Mouse (Mus musculus): ENCODE data around the gene Crebzf. TPM values are rescaled to one million over a fixed set of nuclear protein-coding genes. Genes with fewer than 3 reads are reported as not detected.
A peak's percentile ranks its signal among the peaks of the same experiment; 100 is the strongest.

Crebzf gene
- 10 to 100 TPM; 34.4 to 37.6 TPM for total RNA-seq (2021)

DNA sequence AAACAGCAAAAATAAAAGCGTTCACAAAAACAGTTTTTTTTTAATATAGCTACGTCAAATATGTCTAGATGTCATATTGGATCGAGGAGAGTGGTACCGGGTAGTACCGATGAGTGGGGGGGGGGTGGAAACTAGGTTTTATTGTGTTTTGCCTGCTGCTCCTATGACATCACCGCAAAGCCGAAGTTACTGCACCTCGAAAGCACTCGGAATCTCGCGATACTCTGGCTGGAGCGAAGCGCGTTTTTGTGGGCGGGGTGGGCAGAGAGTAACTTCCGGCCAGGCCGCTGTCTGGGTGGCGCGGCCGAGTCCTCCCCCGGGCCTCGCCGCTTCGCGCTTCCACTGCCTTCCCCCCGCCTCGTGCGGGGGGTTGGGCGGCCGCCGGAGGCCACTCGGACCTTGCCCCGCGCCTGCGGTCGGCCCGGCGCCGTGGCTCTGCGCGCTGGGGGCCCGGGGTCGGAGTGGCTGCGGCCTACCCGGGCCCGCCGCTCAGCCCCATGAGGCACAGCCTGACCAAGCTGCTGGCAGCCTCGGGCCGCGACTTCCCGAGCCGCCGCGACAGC is at the start of gene Crebzf:
Gene Crebzf, plus strand, starts transcription at position 212 of the 563 bp plus-strand sequence.
- DNase-seq: peak; percentile 97

DNA sequence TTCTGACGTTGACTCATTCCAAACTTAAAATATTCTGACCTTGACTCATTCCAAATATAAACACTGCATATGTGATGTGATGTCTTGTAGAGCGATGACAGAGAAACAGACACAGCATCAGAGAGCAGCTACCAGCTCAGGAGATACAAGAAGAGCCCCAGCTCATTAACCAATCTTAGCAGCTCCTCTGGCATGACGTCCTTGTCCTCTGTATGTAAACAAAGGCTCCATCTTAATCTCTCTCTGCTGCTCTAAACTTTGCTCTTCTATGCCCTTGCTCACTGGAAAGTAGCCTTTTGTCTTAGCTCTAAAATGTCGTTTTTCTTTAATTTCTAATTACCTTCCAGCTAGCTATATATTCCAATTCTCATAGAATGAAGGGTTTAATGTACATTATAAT is 47.5 kb upstream of the Crebzf start:
- DNase-seq: no peak

DNA sequence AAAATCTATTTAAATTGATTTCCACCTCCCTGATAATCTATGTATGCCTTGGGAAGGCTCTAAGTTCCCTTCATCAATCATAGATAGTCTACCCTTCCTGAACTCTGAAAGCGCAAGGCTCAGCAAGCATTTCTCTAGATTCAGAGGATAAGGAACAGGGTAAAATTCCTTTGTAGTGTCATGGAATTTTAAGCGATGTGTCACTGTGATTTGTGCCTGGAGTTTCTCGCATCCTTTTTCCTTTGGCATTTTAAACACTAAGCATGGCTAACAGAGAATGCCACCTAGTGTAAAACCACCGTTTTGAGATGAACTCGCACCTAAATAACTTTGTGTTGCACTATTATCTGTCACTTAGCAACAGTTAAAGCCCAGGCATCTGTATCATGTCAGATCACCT is 46.6 kb upstream of the Crebzf start:
- DNase-seq: no peak

DNA sequence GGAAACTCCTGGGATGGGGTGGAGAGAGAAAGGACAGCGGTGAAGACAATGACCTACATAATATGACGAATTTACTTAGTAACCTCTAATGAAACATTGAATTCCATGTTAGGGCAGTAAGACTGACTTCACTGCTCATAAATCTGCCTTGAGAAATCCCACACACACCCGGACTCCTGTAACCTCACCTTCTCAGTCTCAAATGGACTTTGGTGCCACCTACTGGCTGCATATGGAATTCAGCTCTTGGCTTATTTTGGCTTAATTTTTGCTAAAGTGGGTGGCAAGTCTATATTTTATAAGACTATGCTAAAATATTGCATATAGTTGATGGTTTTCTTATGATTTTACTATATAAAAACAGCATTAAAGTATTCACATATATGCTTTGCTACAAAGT is 32.6 kb upstream of the Crebzf start:
- peak; percentile 81 for DNase-seq

DNA sequence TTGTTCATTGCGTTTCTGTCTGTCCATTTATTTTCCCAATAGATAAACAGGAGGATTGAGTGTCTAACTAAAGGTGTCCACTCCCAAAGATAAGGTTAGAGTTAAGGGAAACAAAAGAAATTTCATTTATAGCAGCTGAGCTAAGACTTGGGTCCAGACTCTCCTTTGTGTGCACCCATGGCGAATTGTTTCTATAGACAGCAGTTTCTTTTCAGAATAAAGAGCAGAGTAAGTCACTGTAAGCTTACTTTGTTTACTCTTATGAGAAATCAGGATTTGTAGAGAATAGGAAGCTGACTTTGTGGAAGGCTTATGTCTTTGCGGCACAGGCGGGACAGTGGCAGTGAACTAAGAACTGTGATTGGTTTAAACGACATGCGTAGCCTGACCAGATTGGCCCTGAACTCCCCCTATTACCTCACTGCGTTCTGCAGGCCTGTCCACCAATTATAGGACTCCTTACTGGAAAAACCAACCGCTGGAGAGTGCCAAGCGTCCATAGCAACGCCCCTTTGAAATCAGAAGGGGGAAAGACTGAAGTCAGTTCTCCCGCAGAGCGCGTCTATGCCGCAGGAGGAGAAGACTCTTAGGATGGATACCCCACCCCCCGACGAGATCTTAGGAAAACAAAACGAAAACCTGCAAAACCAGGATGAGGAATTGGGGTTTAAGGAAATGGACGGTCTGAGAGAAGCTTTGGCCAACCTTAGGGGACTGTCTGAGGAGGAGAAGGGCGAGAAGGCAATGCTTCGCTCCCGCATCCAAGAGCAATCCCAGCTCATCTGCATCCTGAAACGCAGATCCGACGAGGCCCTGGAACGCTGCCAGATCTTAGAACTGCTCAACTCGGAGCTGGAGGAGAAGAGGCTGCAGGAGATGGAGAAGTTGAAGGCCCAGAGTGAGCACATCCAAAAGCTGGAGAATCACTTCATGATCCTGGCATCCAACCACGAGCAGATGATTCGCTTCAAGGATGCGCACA is 16.2 kb upstream of the Crebzf start, which contains the start of gene Ccdc89:
Gene Ccdc89, plus strand, starts transcription at position 558 of the 982 bp plus-strand sequence.
- DNase-seq: peak; percentile 83

DNA sequence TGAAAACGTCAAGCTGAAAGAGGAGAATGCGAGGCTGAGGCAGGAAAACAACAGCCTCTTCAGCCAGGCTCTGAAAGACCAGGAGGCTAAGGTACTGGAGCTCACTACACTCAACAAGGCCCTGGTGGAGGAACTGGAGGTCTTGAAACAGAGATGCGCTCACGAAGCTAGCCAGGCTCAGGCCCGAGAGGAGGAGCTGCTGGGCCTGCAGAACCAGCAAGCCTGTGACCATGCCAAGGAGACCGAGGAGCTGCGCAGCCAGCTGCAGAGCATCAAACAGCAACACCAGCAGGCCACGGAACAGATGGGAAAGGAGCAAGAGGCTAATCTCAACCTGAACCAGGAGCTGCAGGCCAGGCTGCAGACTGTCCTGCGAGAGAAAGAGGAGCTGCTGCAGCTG is 15.5 kb upstream of the Crebzf start:
- peak; percentile 22 for DNase-seq

DNA sequence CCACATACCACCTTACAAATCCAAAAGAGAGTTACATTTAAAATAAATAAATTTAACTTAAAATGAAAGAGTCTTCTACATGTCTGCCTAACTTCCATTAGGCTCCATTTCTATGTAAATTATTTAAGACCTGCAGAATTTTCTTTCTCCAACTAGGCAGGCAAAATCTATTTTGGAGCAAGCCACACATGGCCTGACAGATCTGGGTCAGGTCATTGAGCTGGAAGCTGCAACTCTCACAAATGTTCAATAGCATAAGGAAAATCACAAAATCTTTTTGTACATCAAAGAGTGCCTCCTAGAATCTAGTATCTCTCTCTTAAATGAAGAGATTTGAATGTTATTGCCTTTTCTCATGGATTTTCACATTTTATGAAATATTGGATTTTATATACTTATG is 10.3 kb upstream of the Crebzf start:
- no peak for DNase-seq

DNA sequence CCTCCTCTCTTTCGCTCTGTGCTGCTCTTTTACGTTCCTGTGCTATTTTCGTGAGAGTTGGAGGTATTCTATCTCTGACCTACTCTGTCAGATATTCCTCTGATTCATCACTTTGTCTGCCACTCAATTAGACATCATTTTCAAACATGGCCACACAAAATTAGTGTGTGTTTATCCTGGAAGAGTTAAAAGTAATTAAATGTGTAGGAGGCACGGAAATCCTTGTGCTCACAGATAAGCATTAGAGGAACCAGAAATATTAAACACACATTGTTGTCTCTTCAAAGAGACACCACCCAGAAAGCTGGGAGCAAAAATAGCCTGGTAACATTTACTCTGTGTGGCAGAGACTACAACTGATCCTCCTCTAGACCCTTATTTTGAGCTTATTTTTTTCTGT is 2.5 kb upstream of the Crebzf start:
- DNase-seq: no peak

DNA sequence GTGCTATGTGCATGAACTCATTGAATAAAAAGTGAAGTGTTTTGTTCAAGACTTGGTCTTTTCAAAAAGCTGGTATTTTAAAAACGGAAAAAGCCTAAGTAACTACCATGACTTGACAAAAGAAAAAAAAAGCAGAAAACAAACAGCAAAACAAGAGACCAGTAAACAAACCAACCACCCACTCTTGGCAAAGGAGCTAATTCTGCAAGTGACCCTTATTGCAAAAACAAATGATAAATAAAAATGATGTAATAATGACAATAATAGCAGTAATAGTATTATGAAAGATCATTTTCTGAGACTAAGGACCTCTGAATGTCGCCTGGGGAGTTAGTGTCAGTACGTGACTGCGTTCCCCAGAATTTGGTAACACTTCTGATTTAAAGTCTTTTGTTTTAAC is 459 bp upstream of the Crebzf start:
- DNase-seq: no peak

DNA sequence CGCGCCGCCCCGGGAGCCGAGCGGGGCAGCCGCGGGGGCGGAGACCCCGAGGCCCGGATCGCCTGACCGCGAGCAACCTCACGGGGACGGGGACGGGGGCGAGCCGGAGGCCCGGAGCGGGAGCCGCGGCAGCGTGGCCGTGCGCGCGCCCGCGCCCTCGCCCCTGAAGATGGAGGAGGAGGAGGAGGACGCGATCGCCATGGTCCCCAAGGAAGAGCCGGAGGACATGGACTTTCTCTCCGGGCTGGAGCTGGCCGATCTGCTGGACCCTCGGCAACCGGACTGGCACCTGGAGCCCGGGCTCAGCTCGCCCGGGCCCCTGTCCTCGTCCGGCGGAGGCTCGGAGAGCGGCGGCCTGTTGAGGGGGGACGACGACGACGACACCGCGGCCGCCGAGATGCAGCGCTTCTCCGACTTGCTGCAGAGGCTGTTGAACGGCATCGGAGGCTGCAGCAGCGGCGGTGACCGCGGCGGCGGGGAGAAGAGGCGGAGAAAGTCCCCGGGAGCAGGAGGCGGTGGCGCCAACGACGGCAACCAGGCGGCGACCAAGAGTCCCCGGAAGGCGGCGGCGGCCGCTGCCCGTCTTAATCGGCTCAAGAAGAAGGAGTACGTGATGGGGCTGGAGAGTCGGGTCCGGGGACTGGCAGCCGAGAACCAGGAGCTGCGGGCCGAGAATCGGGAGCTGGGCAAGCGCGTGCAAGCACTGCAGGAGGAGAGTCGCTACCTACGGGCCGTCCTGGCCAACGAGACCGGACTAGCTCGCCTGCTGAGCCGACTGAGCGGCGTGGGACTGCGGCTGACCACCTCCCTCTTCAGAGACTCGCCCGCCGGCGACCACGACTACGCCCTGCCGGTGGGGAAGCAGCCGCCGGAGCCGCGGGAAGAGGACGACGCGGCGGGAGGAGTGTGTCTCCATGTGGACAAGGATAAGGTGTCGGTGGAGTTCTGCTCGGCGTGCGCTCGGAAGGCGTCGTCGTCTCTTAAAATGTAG is 867 bp downstream of the Crebzf start:
- peak; percentile 79 for DNase-seq

DNA sequence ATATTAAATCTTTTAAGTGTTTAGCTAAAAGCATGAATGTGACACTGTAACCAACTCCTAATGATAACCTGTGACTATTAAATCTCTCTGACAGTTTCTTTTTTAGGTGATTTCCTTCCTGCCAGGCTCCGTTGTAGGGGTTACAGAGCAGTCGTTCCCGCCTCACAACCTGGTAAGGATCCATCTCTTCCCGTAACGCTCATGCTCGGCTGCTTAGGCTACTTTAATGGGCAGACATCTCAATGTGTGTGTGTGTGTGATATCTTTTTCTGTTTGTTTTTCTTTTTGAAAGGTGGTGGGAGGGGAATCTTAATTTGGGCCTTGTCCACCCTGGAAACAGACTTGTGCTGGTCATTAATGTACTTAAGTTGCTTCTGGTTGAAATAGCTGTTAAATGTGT is 1.7 kb downstream of the Crebzf start:
- no peak for DNase-seq

DNA sequence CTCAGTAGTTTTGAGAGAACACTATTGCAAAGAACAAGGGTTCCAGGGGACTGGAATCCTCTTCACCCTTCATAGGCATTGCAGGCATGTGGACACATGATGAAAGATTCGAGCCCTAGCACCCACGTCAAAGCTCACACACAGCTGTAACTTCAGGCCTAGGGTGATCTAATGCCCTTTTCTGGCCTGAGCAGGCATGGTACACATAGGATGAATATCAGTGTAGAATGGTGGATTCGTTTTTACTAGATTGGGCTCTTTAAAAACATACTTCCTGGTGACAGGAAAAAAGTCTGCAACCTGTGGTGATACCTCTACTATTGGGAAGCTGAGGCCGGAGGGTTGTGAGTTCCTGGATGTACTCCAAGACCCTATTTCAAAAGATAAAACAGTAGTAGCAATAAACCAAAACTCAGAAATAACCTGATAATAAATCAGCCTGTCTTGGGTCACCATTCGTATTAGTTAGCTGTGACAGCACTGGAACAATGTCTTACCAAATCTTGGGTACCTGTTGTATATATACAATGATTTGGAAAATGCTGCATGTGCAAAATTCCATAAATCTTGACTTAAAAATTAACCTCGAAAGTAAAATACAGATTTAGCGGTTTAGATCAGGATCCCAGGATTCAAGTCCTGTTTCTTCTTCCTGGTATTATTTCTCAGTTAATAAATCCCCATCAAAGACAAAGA is 13.8 kb downstream of the Crebzf start:
- no peak for DNase-seq

DNA sequence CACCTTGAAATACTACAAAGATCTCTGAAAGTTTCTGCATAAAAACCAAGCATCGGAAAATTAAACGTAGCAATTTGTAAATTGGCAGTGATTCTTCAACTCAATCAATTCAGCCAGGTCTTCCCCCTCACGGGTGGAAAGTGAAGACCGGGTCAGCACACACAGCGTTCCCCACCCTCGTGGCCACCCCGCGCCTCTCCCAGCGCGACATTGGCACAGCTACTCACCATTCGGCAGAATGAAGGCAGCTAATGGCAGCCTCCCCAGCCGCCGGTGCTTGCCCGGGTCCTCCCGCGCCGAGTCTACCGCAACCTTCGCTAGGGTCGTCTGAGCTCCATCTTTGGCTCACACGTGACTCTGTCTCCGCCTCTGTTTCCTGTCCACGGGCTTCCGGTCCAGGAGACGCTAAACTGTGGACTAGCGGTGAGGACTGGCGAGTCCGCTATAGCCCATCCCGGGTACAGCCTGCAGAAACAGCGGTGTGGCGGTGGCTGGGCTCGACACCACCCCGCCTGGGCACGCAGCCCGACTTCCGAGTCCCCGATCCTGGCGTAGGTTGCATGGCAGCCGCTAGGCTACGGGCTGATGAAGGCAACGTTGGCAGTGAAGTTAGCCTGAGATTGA is 14.4 kb downstream of the Crebzf start, which contains the start of gene Tmem126a:
Gene Tmem126a, minus strand, starts transcription at position 385 of the 624 bp plus-strand sequence.
- peak; percentile 87 for DNase-seq

DNA sequence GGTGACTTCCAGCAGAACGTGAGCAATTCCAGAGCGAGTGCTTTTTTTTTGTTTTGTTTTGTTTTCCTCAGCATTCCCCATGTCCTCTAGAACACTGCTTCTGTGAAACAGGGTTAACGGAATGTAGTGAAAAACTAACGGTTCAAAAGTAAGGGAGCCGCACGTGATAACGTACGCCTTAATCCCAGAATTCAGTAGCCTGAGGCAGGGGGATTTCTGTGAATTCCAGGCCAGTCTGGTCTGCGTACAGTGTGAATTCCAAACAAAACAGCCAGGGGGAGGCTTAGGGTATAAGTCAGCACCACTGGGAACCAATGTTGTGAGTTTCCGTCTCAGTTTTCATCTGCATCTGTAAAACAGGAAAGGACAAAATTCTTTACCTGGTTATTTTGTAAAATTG is 15.0 kb downstream of the Crebzf start:
- DNase-seq: no peak

DNA sequence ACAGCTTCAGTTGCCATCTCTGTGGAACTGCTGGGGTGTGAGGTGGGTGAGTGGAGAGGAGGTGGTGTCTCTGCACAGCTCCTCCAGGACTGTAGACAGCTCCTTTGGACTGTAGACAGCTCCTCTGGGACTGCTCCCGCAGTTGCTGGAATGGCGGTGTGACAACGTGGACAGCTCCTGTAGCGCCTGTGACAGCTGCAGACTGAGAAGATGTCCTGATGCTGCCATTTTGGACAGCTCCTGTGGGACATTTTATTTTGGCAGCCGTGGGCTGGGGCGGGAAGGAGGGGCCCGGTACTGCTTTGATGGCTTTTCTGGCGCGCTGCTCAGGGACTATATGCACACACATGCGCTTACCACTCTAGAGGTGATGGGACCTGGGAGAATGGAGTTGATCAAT is 17.8 kb downstream of the Crebzf start:
- DNase-seq: peak; percentile 36

DNA sequence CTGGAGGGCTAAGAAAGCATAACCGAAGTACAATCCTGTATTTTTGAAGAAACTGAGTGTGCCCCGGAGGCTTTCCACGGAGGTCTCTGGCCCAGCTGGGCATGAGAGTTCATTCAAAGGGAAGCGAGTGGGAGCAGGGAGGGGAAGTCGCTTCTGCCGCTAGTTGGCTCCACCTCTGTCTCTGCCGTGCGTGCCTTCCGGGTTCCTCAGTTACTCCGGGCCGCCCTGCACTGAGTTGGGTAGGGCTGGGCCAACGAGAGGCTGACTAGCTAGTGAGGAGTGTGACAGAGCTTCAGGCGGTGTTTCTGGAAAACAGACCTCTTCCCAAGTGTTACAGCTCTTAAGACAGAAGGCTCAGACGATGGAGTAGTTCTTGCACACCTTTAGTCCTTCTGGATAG is 18.4 kb downstream of the Crebzf start:
- DNase-seq: peak; percentile 47

DNA sequence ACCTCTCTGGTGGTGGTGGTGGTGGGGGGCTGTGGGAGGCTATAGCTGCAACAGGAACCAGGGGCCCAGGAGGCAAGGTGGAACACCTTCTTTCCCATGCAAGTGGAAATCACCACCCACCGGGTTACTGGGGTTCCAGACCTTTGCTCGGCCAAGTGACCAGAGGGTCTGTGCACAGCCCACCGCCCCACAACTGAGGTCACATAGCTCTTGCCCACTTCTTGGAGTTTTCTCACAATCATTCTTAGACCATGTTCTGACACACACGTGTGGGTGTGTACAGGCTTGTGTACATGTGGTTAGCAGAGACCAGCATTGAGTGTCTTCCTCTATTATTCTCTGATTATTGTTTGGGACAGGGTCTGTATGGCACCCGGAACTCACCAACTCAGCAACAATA is 18.9 kb downstream of the Crebzf start:
- DNase-seq: no peak

DNA sequence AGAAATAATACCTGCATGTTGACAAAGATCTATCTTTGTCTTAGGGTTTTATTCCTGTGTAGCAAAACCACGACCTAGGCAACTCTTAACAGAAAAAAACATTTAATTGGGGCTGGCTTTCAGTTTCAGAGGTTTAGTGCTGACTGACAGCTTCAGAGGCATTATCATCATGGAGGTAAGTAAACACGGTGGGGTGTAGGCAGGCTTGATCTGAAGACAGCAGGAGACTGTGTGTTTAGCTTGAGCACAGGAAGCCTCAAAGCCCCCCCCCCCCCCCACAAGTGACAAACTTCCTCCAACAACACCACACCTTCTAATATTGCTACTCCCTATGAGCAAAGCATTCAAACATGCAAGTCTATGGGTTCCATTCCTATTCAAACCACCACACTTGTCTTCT is 31.0 kb downstream of the Crebzf start:
- DNase-seq: no peak

DNA sequence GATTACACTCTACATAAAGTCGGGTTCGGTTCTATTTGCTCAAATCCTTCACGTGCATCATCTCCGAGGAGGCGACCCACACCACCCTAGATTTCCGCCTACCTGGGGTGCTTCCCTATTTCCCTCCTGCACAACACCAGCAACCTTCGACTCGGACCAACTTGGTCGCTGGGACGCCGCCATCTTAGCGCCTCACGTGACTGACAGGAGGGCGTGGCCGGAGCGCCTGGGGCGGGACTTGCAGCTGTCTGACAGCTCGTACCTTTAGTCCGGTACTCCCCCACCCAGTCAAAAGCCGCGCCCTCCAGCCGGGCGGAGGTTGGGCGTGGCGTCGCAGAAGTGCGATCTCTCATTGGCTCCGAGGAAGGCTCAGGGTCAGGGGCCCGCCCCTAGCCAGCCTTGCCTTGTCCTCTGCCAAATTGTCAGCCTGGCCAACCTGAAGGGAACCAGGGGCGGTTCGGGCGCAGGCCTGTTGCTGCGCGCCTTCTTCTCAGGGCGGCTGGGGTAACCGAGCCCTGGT is 33.3 kb downstream of the Crebzf start, which contains the start of gene Tmem126b:
Gene Tmem126b, minus strand, starts transcription at position 209 of the 520 bp plus-strand sequence.
- DNase-seq: peak; percentile 99

DNA sequence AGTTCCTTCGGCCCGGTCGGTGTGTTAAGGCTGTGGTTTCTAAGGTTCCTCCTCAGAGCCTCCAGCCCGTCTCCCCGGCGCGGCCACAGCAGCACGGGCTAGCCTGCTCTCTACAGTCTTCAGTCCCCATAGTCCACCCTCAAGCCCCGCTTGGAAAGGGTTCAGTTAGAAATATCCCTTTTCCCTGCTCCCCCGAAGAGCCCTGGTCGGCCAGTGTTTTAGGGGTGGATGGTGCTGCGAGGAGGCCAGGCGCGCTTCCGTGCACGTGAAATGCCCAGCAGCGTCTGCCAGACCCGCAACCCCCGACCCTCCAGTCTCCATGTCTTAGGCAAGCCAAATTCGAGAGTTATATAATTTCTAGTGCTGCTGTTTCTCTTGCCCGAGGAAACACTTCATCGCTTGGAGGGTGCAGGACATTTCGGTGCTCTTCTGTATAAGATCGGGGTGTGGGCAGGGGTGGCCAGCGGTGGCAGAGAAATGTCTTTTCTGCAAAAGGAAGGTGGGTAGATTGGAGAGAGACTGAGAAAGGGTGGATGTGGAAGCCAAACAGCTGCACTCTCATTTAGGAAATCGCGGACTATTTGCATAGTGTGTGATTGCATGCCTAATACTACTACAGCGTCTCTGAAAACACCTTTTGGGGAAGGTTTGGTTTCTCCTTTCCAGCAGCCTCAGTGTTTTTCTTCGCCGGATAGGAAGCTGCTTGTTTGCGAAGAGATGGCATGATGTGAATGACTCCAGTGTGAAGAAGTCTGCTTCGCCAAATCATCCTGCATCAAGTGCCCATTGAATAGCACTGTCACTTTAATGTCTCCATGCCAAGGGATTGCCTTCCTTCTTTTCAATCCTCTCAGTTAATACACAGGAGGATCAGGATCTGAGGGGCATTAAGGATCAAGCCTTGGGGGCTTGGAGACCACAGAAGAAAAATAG is 34.0 kb downstream of the Crebzf start, which contains the start of gene Dlg2:
Gene Dlg2, plus strand, starts transcription at position 360 of the 933 bp plus-strand sequence.
- no peak for DNase-seq

Measured in heart, postnatal 4 days (tissue).